Mouse (Mus musculus): ENCODE results near the gene Cbx5. TPM values are rescaled to one million over a fixed set of nuclear protein-coding genes. Genes with fewer than 3 reads are reported as not detected.
"Not testable (repeated sequence)": the region's sequence is repeated elsewhere in the genome, so short reads cannot be mapped to it uniquely, and the experiment has no call there.

Gene Cbx5
- polyA plus RNA-seq, 1 experiment = 0.95 TPM

GRCm38 (mm10) chr15:103253352-103253751 lies 13.7 kb upstream of the Cbx5 start:
- H3K4me3 ChIP-seq (replicated peaks) = peak overlapping the region; percentile 83
- TF ChIP-seq TAL1 (IDR thresholded peaks at IDR 0.05; ENCODE audit: low read length) = no peak
- TF ChIP-seq GATA1 (IDR thresholded peaks at IDR 0.05; ENCODE audit: low read length) = no peak
- H3K27me3 ChIP-seq (ENCODE audit: control insufficient read depth) = no peaks in the 10 kb centered on the region; the same call in 1 of the 2 replicates
- peaks cover 82% of the 10 kb centered on the region for H3K36me3 ChIP-seq (ENCODE audit: control insufficient read depth)
- peaks cover 76% of the 10 kb centered on the region for H3K4me1 ChIP-seq (ENCODE audit: control insufficient read depth)
- H3K9me3 ChIP-seq (ENCODE audit: control insufficient read depth, low read length) = no peaks in the 10 kb centered on the region; the same call in 1 of the 2 replicates

- TF ChIP-seq TAL1 (IDR thresholded peaks at IDR 0.05; ENCODE audit: low read length) (no peak), GATA1 (IDR thresholded peaks at IDR 0.05; ENCODE audit: low read length) (no peak)
- peaks cover 86% of the 10 kb centered on the region for H3K36me3 ChIP-seq (ENCODE audit: control insufficient read depth)
- H3K4me3 ChIP-seq (replicated peaks) = peak overlapping the region; percentile 83
Observed at GRCm38 (mm10) chr15:103252660-103253059, 13.0 kb upstream of the Cbx5 start.

GRCm38 (mm10) chr15:103251595-103251994 lies 12.0 kb upstream of the Cbx5 start:
- Histone ChIP-seq H3K36me3 (ENCODE audit: control insufficient read depth) (peaks cover 94% of the 10 kb centered on the region), H3K4me3 (replicated peaks) (peak overlapping the region; percentile 83), H3K27me3 (ENCODE audit: control insufficient read depth) (no peaks in the 10 kb centered on the region; the same call in 1 of the 2 replicates), H3K4me1 (ENCODE audit: control insufficient read depth) (peaks cover 77% of the 10 kb centered on the region), H3K9me3 (ENCODE audit: control insufficient read depth, low read length) (no peaks in the 10 kb centered on the region; the same call in 1 of the 2 replicates)
- TF ChIP-seq TAL1 (IDR thresholded peaks at IDR 0.05; ENCODE audit: low read length) = peak; percentile 97
- TF ChIP-seq GATA1 (IDR thresholded peaks at IDR 0.05; ENCODE audit: low read length) = peak; percentile 99

More at GRCm38 (mm10) chr15:103252660-103253059, 13.0 kb upstream of the Cbx5 start:
- Histone ChIP-seq H3K27me3 (ENCODE audit: control insufficient read depth) (no peaks in the 10 kb centered on the region; the same call in 1 of the 2 replicates), H3K9me3 (ENCODE audit: control insufficient read depth, low read length) (no peaks in the 10 kb centered on the region; the same call in 1 of the 2 replicates), H3K4me1 (ENCODE audit: control insufficient read depth) (peaks cover 77% of the 10 kb centered on the region)

- H3K9me3 ChIP-seq (ENCODE audit: control insufficient read depth, low read length) = no peaks in the 10 kb centered on the region; the same call in 1 of the 2 replicates
- TF ChIP-seq GATA1 (IDR thresholded peaks at IDR 0.05; ENCODE audit: low read length) (no peak), TAL1 (IDR thresholded peaks at IDR 0.05; ENCODE audit: low read length) (no peak)
- peak overlapping the region; percentile 83 for H3K4me3 ChIP-seq (replicated peaks)
- no peaks in the 10 kb centered on the region; the same call in 1 of the 2 replicates for H3K27me3 ChIP-seq (ENCODE audit: control insufficient read depth)
- peaks cover 99% of the 10 kb centered on the region for H3K36me3 ChIP-seq (ENCODE audit: control insufficient read depth)
- H3K4me1 ChIP-seq (ENCODE audit: control insufficient read depth) = peaks cover 77% of the 10 kb centered on the region
Observed at GRCm38 (mm10) chr15:103250195-103250740, 10.7 kb upstream of the Cbx5 start.

- Histone ChIP-seq H3K4me1 (ENCODE audit: control insufficient read depth) (peaks cover 82% of the 10 kb centered on the region), H3K4me3 (replicated peaks) (peak overlapping the region; percentile 56), H3K36me3 (ENCODE audit: control insufficient read depth) (peaks cover 98% of the 10 kb centered on the region)
- not testable (repeated sequence) for H3K27me3 ChIP-seq (ENCODE audit: control insufficient read depth); H3K9me3 ChIP-seq (ENCODE audit: control insufficient read depth, low read length)
Observed at GRCm38 (mm10) chr15:103249511-103249910, 9.9 kb upstream of the Cbx5 start.

- Histone ChIP-seq H3K9me3 (ENCODE audit: control insufficient read depth, low read length) (no peaks in the 10 kb centered on the region; the same call in 1 of the 2 replicates), H3K27me3 (ENCODE audit: control insufficient read depth) (no peaks in the 10 kb centered on the region; the same call in 1 of the 2 replicates), H3K36me3 (ENCODE audit: control insufficient read depth) (peaks cover 94% of the 10 kb centered on the region), H3K4me3 (replicated peaks) (peak overlapping the region; percentile 56), H3K4me1 (ENCODE audit: control insufficient read depth) (peaks cover 87% of the 10 kb centered on the region)
- TF ChIP-seq TAL1 (IDR thresholded peaks at IDR 0.05; ENCODE audit: low read length) = no peak
- TF ChIP-seq GATA1 (IDR thresholded peaks at IDR 0.05; ENCODE audit: low read length) = no peak
Observed at GRCm38 (mm10) chr15:103248401-103249313, 9.0 kb upstream of the Cbx5 start.

GRCm38 (mm10) chr15:103247782-103248400 lies 8.3 kb upstream of the Cbx5 start:
- Histone ChIP-seq H3K4me1 (ENCODE audit: control insufficient read depth) (peaks cover 90% of the 10 kb centered on the region), H3K9me3 (ENCODE audit: control insufficient read depth, low read length) (no peaks in the 10 kb centered on the region; the same call in 1 of the 2 replicates), H3K27me3 (ENCODE audit: control insufficient read depth) (no peaks in the 10 kb centered on the region; the same call in 1 of the 2 replicates), H3K4me3 (replicated peaks) (peak overlapping the region; percentile 56), H3K36me3 (ENCODE audit: control insufficient read depth) (peaks cover 94% of the 10 kb centered on the region)
- no peak for TF ChIP-seq GATA1 (IDR thresholded peaks at IDR 0.05; ENCODE audit: low read length)
- TF ChIP-seq TAL1 (IDR thresholded peaks at IDR 0.05; ENCODE audit: low read length) = no peak

- Histone ChIP-seq H3K27me3 (ENCODE audit: control insufficient read depth) (no peaks in the 10 kb centered on the region; the same call in 1 of the 2 replicates), H3K36me3 (ENCODE audit: control insufficient read depth) (peaks cover 94% of the 10 kb centered on the region), H3K4me1 (ENCODE audit: control insufficient read depth) (peaks cover 90% of the 10 kb centered on the region), H3K4me3 (replicated peaks) (peak overlapping the region; percentile 56), H3K9me3 (ENCODE audit: control insufficient read depth, low read length) (no peaks in the 10 kb centered on the region; the same call in 1 of the 2 replicates)
- TF ChIP-seq GATA1 (IDR thresholded peaks at IDR 0.05; ENCODE audit: low read length) (no peak; the same call in 1 of the 2 replicates), TAL1 (IDR thresholded peaks at IDR 0.05; ENCODE audit: low read length) (no peak)
Observed at GRCm38 (mm10) chr15:103247078-103247781, 7.6 kb upstream of the Cbx5 start.
